Mouse (Mus musculus): ENCODE results near the gene Stoml1.

DNA sequence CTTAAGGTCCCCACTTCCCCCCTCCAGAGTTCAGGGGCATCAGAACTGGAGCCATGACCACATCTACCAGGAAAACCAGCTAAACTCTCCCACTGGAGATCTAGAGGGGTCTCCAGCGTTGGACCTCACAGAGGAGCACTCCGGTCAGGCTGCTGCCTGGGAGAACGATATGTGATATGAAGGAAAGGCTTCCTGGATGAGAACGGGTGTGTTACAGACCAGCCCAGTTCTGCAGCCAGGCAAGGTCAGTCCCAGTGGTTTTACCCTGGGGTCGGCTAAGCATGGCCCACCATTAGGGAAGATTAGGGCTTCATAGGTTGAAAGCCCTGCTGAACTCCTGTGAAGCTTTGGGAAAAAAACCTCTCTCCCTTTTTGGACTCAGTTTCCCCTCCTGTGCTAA, 39.6 kb upstream of the Stoml1 start:
- TF ChIP-seq CTCF (IDR thresholded peaks at IDR 0.05; ENCODE audit: borderline replicate concordance, insufficient read depth, low read depth, low read length), result no peak
- no peak for TF ChIP-seq POLR2A (IDR thresholded peaks at IDR 0.05; ENCODE audit: borderline replicate concordance, insufficient read depth, low read length)
